Mouse (Mus musculus) ovary, postnatal 36 days (tissue): ENCODE measurements at regions not wholly inside any gene's neighbourhood (a gene's known extent, or its start where the extent isn't known, plus 50 kb on each side); places are given as distances from the start of the nearest gene placed in this dataset.
"Not testable (repeated sequence)": the region's sequence is repeated elsewhere in the genome, so short reads cannot be mapped to it uniquely, and the experiment has no call there.

Experiments
- DNase-seq: peaks from one replicate; pipeline ENCODE4 v3.0.0; 2022; ENCODE audit warnings: low spot score, mixed read lengths

- DNase-seq: no peak
These were observed 136.7 kb downstream of the Car2 start for GRCm38 (mm10) chr3:15022773-15023172.

GRCm38 (mm10) chr3:15040866-15041528 is 154.9 kb downstream of the Car2 start:
- DNase-seq: no peak

GRCm38 (mm10) chr3:15053968-15054367 is 167.9 kb downstream of the Car2 start:
- DNase-seq: no peak

- not testable (repeated sequence) for DNase-seq
These were observed 169.6 kb downstream of the Car2 start for GRCm38 (mm10) chr3:15055516-15056256.

GRCm38 (mm10) chr3:15056788-15057585 is 170.9 kb downstream of the Car2 start:
- not testable (repeated sequence) for DNase-seq

- DNase-seq: no peak
These were observed 179.6 kb downstream of the Car2 start for GRCm38 (mm10) chr3:15065681-15066080.

- no peak for DNase-seq
These were observed 182.2 kb downstream of the Car2 start for GRCm38 (mm10) chr3:15068256-15068655.

- no peak for DNase-seq
These were observed 185.2 kb downstream of the Car2 start for GRCm38 (mm10) chr3:15071030-15071883.

- no peak for DNase-seq
These were observed 187.3 kb downstream of the Car2 start for GRCm38 (mm10) chr3:15073405-15073804.

GRCm38 (mm10) chr3:15073847-15074246 is 187.8 kb downstream of the Car2 start:
- no peak for DNase-seq

GRCm38 (mm10) chr3:15074949-15075348 is 188.9 kb downstream of the Car2 start:
- DNase-seq: no peak

- no peak for DNase-seq
These were observed 204.1 kb downstream of the Car2 start for GRCm38 (mm10) chr3:15090124-15090523.

GRCm38 (mm10) chr3:15098206-15098817 is 212.2 kb downstream of the Car2 start:
- DNase-seq: no peak

GRCm38 (mm10) chr3:15098981-15099380 is 212.9 kb downstream of the Car2 start:
- DNase-seq: no peak

GRCm38 (mm10) chr3:15105627-15106026 is 219.6 kb downstream of the Car2 start:
- DNase-seq: no peak

- no peak for DNase-seq
These were observed 220.2 kb downstream of the Car2 start for GRCm38 (mm10) chr3:15106281-15106680.

GRCm38 (mm10) chr3:15107301-15107700 is 221.2 kb downstream of the Car2 start:
- DNase-seq: no peak

GRCm38 (mm10) chr3:15108239-15108934 is 222.3 kb downstream of the Car2 start:
- no peak for DNase-seq

GRCm38 (mm10) chr3:15110037-15110748 is 221.9 kb downstream of the Gm9733 start:
- DNase-seq: no peak
